Mouse (Mus musculus) CH12.LX (cell line): ENCODE data around the gene Atxn2l.

ENCODE experiments used
- CHD2 ChIP-seq: IDR thresholded peaks from 2 replicates; pipeline ENCODE4 v1.6.1; 2011; ENCODE audit warnings: low read length, improper control_type of control experiment
- CTCF ChIP-seq, 2 experiments: IDR thresholded peaks in 1 of 2; conservative IDR thresholded peaks in 1 of 2; 2 replicates each; pipeline ENCODE4 v1.5.1; 2011 to 2012; ENCODE audit warnings: low read depth in 2 of 2, low read length in 2 of 2, improper control_type of control experiment in 1 of 2, inconsistent platforms in 1 of 2, mild to moderate bottlenecking in 1 of 2, moderate library complexity in 1 of 2
- EP300 ChIP-seq: IDR thresholded peaks from 2 replicates; pipeline ENCODE4 v1.6.1; 2011; ENCODE audit warnings: low read length, improper control_type of control experiment
- IRF4 ChIP-seq: IDR thresholded peaks from 2 replicates; pipeline ENCODE4 v1.6.1; 2014; ENCODE audit warnings: low read depth, mild to moderate bottlenecking, inconsistent platforms, low read length, improper control_type of control experiment
- MEF2A ChIP-seq: IDR thresholded peaks from 2 replicates; pipeline ENCODE4 v1.6.1; 2014; ENCODE audit warnings: low read depth, mild to moderate bottlenecking, inconsistent platforms, low read length, improper control_type of control experiment, borderline replicate concordance
- MYC ChIP-seq: IDR thresholded peaks from 2 replicates; pipeline ENCODE4 v1.6.1; 2011; ENCODE audit warnings: low read depth, mild to moderate bottlenecking, improper control_type of control experiment, low read length
- NELFE ChIP-seq: IDR thresholded peaks from 2 replicates; pipeline ENCODE4 v1.6.1; 2011; ENCODE audit warnings: low read depth, low read length, improper control_type of control experiment
- POLR2A ChIP-seq: IDR thresholded peaks from 2 replicates; pipeline ENCODE4 v1.6.1; 2011; ENCODE audit warnings: low read depth, mild to moderate bottlenecking, improper control_type of control experiment, low read length

GRCm38 (mm10) chr7:126511287-126511686 lies 8.1 kb upstream of the Atxn2l start:
- TF ChIP-seq POLR2A (no peak), EP300 (no peak), CTCF (conservative IDR thresholded peaks at IDR 0.05 in 1 of 2, IDR thresholded peaks at IDR 0.05 in 1 of 2; ENCODE audit: low read depth in 2 of 2, low read length in 2 of 2) (no peak), IRF4 (no peak), MEF2A (no peak), CHD2 (no peak), MYC (no peak), NELFE (no peak)
